Mouse (Mus musculus): ENCODE results near the gene Otud5. TPM values are rescaled to one million over a fixed set of nuclear protein-coding genes. Genes with fewer than 3 reads are reported as not detected.
"Not testable (repeated sequence)": the region's sequence is repeated elsewhere in the genome, so short reads cannot be mapped to it uniquely, and the experiment has no call there.

Otud5 gene
- 10 to 100 TPM; 34.0 to 38.8 TPM for total RNA-seq (2021)

- peak; percentile 93 to 96 for DNase-seq
- intact Hi-C loops (cut with DNase I), result no loop called here
Measured at GRCm38 (mm10) chrX:7841163-7842162, at the start of gene Otud5. Gene Otud5, plus strand, starts transcription at chrX:7841364.

GRCm38 (mm10) chrX:7793361-7793760 is 47.8 kb upstream of the Otud5 start:
- intact Hi-C loops (cut with DNase I), result loop anchor here (5.0 kb wide), 1 partner anchor 41 kb away; the partner anchor contains the start of gene Ccdc120
- peak in 1 of 2 experiments; percentile 11 for DNase-seq

GRCm38 (mm10) chrX:7795016-7795415 is 46.1 kb upstream of the Otud5 start:
- intact Hi-C loops (cut with DNase I), result no loop called here
- peak; percentile 36 to 40 for DNase-seq

GRCm38 (mm10) chrX:7797327-7797726 is 43.8 kb upstream of the Otud5 start:
- no peak for DNase-seq
- intact Hi-C loops (cut with DNase I), result no loop called here

- intact Hi-C loops (cut with DNase I); DNase-seq: not testable (repeated sequence)
Measured at GRCm38 (mm10) chrX:7802157-7802556, 39.0 kb upstream of the Otud5 start.

- intact Hi-C loops (cut with DNase I), result not testable (repeated sequence)
- peak; percentile 16 to 31 for DNase-seq
Measured at GRCm38 (mm10) chrX:7815016-7815415, 26.1 kb upstream of the Otud5 start.

GRCm38 (mm10) chrX:7821865-7822779 is 19.0 kb upstream of the Otud5 start, which contains the start of gene Kcnd1:
Gene Kcnd1, plus strand, starts transcription at chrX:7822289.
- peak; percentile 33 to 42 for DNase-seq
- intact Hi-C loops (cut with DNase I), result no loop called here

GRCm38 (mm10) chrX:7837146-7837545 is 4.0 kb upstream of the Otud5 start:
- no peak for DNase-seq
- intact Hi-C loops (cut with DNase I), result no loop called here

- DNase-seq, result no peak
- intact Hi-C loops (cut with DNase I), result no loop called here
Measured at GRCm38 (mm10) chrX:7840842-7841162, 362 bp upstream of the Otud5 start.

- intact Hi-C loops (cut with DNase I), result no loop called here
- peak in 1 of 2 experiments; percentile 12 for DNase-seq
Measured at GRCm38 (mm10) chrX:7842318-7842717, 1.2 kb downstream of the Otud5 start.

GRCm38 (mm10) chrX:7847845-7848244 is 6.7 kb downstream of the Otud5 start:
- intact Hi-C loops (cut with DNase I), result no loop called here
- no peak for DNase-seq

- DNase-seq, result peak; percentile 37 to 44
- intact Hi-C loops (cut with DNase I), result no loop called here
Measured at GRCm38 (mm10) chrX:7854578-7854977, 13.4 kb downstream of the Otud5 start.

- no peak for DNase-seq
- intact Hi-C loops (cut with DNase I), result no loop called here
Measured at GRCm38 (mm10) chrX:7859191-7859753, 18.1 kb downstream of the Otud5 start.

GRCm38 (mm10) chrX:7863181-7863580 is 22.0 kb downstream of the Otud5 start:
- intact Hi-C loops (cut with DNase I), result no loop called here
- DNase-seq, result no peak

- no peak for DNase-seq
- intact Hi-C loops (cut with DNase I), result no loop called here
Measured at GRCm38 (mm10) chrX:7864551-7864950, 23.4 kb downstream of the Otud5 start.

- DNase-seq, result no peak
- intact Hi-C loops (cut with DNase I), result no loop called here
Measured at GRCm38 (mm10) chrX:7865343-7865742, 24.2 kb downstream of the Otud5 start.

- intact Hi-C loops (cut with DNase I), result no loop called here
- DNase-seq, result no peak
Measured at GRCm38 (mm10) chrX:7865786-7866185, 24.6 kb downstream of the Otud5 start.

GRCm38 (mm10) chrX:7867141-7867540 is 26.0 kb downstream of the Otud5 start:
- no peak for DNase-seq
- intact Hi-C loops (cut with DNase I), result no loop called here

- no peak for DNase-seq
- intact Hi-C loops (cut with DNase I), result no loop called here
Measured at GRCm38 (mm10) chrX:7868506-7868905, 27.3 kb downstream of the Otud5 start.

GRCm38 (mm10) chrX:7869826-7870225 is 28.7 kb downstream of the Otud5 start:
- no peak for DNase-seq
- intact Hi-C loops (cut with DNase I), result no loop called here

GRCm38 (mm10) chrX:7878007-7878419 is 36.8 kb downstream of the Otud5 start, which contains the start of gene Pim2:
Gene Pim2, plus strand, starts transcription at chrX:7878262.
- intact Hi-C loops (cut with DNase I), result no loop called here

More at GRCm38 (mm10) chrX:7878007-7878419, 36.8 kb downstream of the Otud5 start, which contains the start of gene Pim2:
- peak; percentile 81 to 83 for DNase-seq

Measured in heart, postnatal 10 days (tissue).